In genomic region chr11:69604795-69605664, GRCm38 (mm10) we compare ENCODE assay signal across 8 mouse cellular contexts. TPM values are rescaled to one million over a fixed set of nuclear protein-coding genes. Genes with fewer than 3 reads are reported as not detected.
DNase-seq lines count a peak whose midpoint lies in the region; ATAC-seq lines count a peak whose summit lies in the region.

No protein-coding gene starts in this region.

- H3K27me3 ChIP-seq in erythroblast, embryonic 14.5 days (ENCODE audit: control insufficient read depth): no peaks in the 10 kb centered on the region
- H3K27me3 ChIP-seq in hindbrain, embryonic 15.5 days: no peaks in the 10 kb centered on the region
- H3K27me3 ChIP-seq in liver, embryonic 15.5 days: peaks cover 13% of the 10 kb centered on the region; the same call in 1 of the 2 replicates

- WGBS in hindbrain, embryonic 15.5 days: 0% methylated on average over 57 of the region's 73 CpGs
- WGBS in liver, embryonic 15.5 days (ENCODE audit: insufficient replicate concordance): under 1% methylated on average over 71 of the region's 73 CpGs

- peak overlapping the region; percentile 74 for H3K9ac ChIP-seq in hindbrain, embryonic 15.5 days
- H3K9ac ChIP-seq in liver, embryonic 15.5 days: peak overlapping the region; percentile 79

- DNase-seq in layer of hippocampus, postnatal 14 days (ENCODE audit: low spot score in 2 of 2): peak; percentile 33 to 47
- DNase-seq in layer of hippocampus, adult 8-10 months (ENCODE audit: low spot score in 2 of 2): no peak
- DNase-seq in adrenal gland, postnatal 36 days: peak; percentile 26 to 47
- DNase-seq in retina, embryonic 14.5 days (ENCODE audit: low spot score): peak; percentile 65
- DNase-seq in ovary, postnatal 14 days (ENCODE audit: low spot score): no peak

- H3K9me3 ChIP-seq in erythroblast, embryonic 14.5 days (ENCODE audit: control insufficient read depth, low read length): no peaks in the 10 kb centered on the region
- no peaks in the 10 kb centered on the region for H3K9me3 ChIP-seq in hindbrain, embryonic 15.5 days
- no peaks in the 10 kb centered on the region for H3K9me3 ChIP-seq in liver, embryonic 15.5 days (replicated peaks)

- peak; percentile 47 for ATAC-seq in hindbrain, embryonic 15.5 days (ENCODE audit: low FRiP score, low read depth)
- ATAC-seq in liver, embryonic 15.5 days (ENCODE audit: insufficient read depth): peak; percentile 11

- H3K36me3 ChIP-seq in erythroblast, embryonic 14.5 days (ENCODE audit: control insufficient read depth): peaks cover 41% of the 10 kb centered on the region
- H3K36me3 ChIP-seq in hindbrain, embryonic 15.5 days: peaks cover 16% of the 10 kb centered on the region
- peaks cover 3% of the 10 kb centered on the region; the same call in 1 of the 2 replicates for H3K36me3 ChIP-seq in liver, embryonic 15.5 days (replicated peaks)

- peak overlapping the region; percentile 67 for H3K27ac ChIP-seq in hindbrain, embryonic 15.5 days (replicated peaks)
- peak overlapping the region; percentile 83 for H3K27ac ChIP-seq in liver, embryonic 15.5 days (replicated peaks)

- peak overlapping the region; percentile 83 for H3K4me2 ChIP-seq in hindbrain, embryonic 15.5 days
- H3K4me2 ChIP-seq in liver, embryonic 15.5 days: peak overlapping the region; percentile 99

- H3K4me1 ChIP-seq in erythroblast, embryonic 14.5 days (ENCODE audit: control insufficient read depth): peaks cover 96% of the 10 kb centered on the region
- peaks cover 45% of the 10 kb centered on the region for H3K4me1 ChIP-seq in hindbrain, embryonic 15.5 days (replicated peaks)
- H3K4me1 ChIP-seq in liver, embryonic 15.5 days (replicated peaks): peaks cover 86% of the 10 kb centered on the region

- peak overlapping the region; percentile 88 for H3K4me3 ChIP-seq in erythroblast, embryonic 14.5 days (replicated peaks)
- H3K4me3 ChIP-seq in hindbrain, embryonic 15.5 days: peak overlapping the region; percentile 65
- H3K4me3 ChIP-seq in liver, embryonic 15.5 days (replicated peaks): peak overlapping the region; percentile 75

RNA-seq across cellular contexts. Expression of gene Atp1b2, which starts 0.7 kb away (rescaled TPM):
- 100 to 1,000 TPM; 513 to 551 TPM for total RNA-seq in layer of hippocampus, postnatal 14 days (2021)
- total RNA-seq in layer of hippocampus, adult 8-10 months (2022): 100 to 1,000 TPM; 386 to 493 (median 443) TPM
- total RNA-seq in adrenal gland, postnatal 36 days (2021): 10 to 100 TPM; 28.5 to 45.4 TPM
- polyA plus RNA-seq in erythroblast, embryonic 14.5 days (2012): 8.1 and 9.1 TPM in 2 replicates
- 71.9 and 89.4 TPM in 2 replicates for polyA plus RNA-seq in hindbrain, embryonic 15.5 days (2015; fragmentation: Nextera tagmentation; extraction: Ambion mirVana)
- 14.1 and 14.7 TPM in 2 replicates for polyA plus RNA-seq in liver, embryonic 15.5 days (2015; fragmentation: Nextera tagmentation; extraction: Ambion mirVana)

RNA-seq across cellular contexts. Expression of gene Shbg, which starts 12.7 kb away (rescaled TPM):
- not detected for total RNA-seq in layer of hippocampus, postnatal 14 days (2021)
- under 1 TPM in 2 of 4 experiments, not detected in 2; 0.59 to 0.92 TPM for total RNA-seq in layer of hippocampus, adult 8-10 months (2022)
- total RNA-seq in adrenal gland, postnatal 36 days (2021): not detected
- polyA plus RNA-seq in erythroblast, embryonic 14.5 days (2012): 0.02 TPM in 1 of 2 replicates, not detected in the other
- polyA plus RNA-seq in hindbrain, embryonic 15.5 days (2015; fragmentation: Nextera tagmentation; extraction: Ambion mirVana): not detected in 2 replicates
- polyA plus RNA-seq in liver, embryonic 15.5 days (2015; fragmentation: Nextera tagmentation; extraction: Ambion mirVana): 26.6 and 27.2 TPM in 2 replicates

RNA-seq across cellular contexts. Expression of gene Sat2, which starts 16.8 kb away (rescaled TPM):
- 10 to 100 TPM; 16.1 to 19.8 TPM for total RNA-seq in layer of hippocampus, postnatal 14 days (2021)
- 10 to 100 TPM; 13.3 to 19.2 (median 14.8) TPM for total RNA-seq in layer of hippocampus, adult 8-10 months (2022)
- total RNA-seq in adrenal gland, postnatal 36 days (2021): 10 to 100 TPM in 1 of 2 experiments, 1 to 10 TPM in 1; 5.7 to 11.3 TPM
- polyA plus RNA-seq in erythroblast, embryonic 14.5 days (2012): not detected in 2 replicates
- polyA plus RNA-seq in hindbrain, embryonic 15.5 days (2015; fragmentation: Nextera tagmentation; extraction: Ambion mirVana): 22.5 and 23.9 TPM in 2 replicates
- 10.2 and 11.1 TPM in 2 replicates for polyA plus RNA-seq in liver, embryonic 15.5 days (2015; fragmentation: Nextera tagmentation; extraction: Ambion mirVana)

RNA-seq across cellular contexts. Expression of gene Trp53, which starts 24.9 kb away (rescaled TPM):
- 10 to 100 TPM; 27.3 to 29.6 TPM for total RNA-seq in layer of hippocampus, postnatal 14 days (2021)
- total RNA-seq in layer of hippocampus, adult 8-10 months (2022): 10 to 100 TPM; 27.7 to 36.7 (median 33.7) TPM
- 10 to 100 TPM; 63.3 to 64.7 TPM for total RNA-seq in adrenal gland, postnatal 36 days (2021)
- 4.1 and 4.3 TPM in 2 replicates for polyA plus RNA-seq in erythroblast, embryonic 14.5 days (2012)
- 61.1 and 64.2 TPM in 2 replicates for polyA plus RNA-seq in hindbrain, embryonic 15.5 days (2015; fragmentation: Nextera tagmentation; extraction: Ambion mirVana)
- polyA plus RNA-seq in liver, embryonic 15.5 days (2015; fragmentation: Nextera tagmentation; extraction: Ambion mirVana): 62.4 and 63.8 TPM in 2 replicates

RNA-seq across cellular contexts. Expression of gene Wrap53, which starts 25.0 kb away (rescaled TPM):
- 1 to 10 TPM; 8.6 to 9.5 TPM for total RNA-seq in layer of hippocampus, postnatal 14 days (2021)
- 10 to 100 TPM; 12.2 to 17.8 (median 12.3) TPM for total RNA-seq in layer of hippocampus, adult 8-10 months (2022)
- 1 to 10 TPM; 9.2 to 9.7 TPM for total RNA-seq in adrenal gland, postnatal 36 days (2021)
- 3.8 and 7.2 TPM in 2 replicates for polyA plus RNA-seq in erythroblast, embryonic 14.5 days (2012)
- 19.6 and 20.6 TPM in 2 replicates for polyA plus RNA-seq in hindbrain, embryonic 15.5 days (2015; fragmentation: Nextera tagmentation; extraction: Ambion mirVana)
- 15.9 and 16.9 TPM in 2 replicates for polyA plus RNA-seq in liver, embryonic 15.5 days (2015; fragmentation: Nextera tagmentation; extraction: Ambion mirVana)

Comparison
In these comparisons a context has a peak if more than half of its experiments do, and no peak if none do; other contexts are left out.
1. DNase-seq: peak in layer of hippocampus, postnatal 14 days (2 of 2), adrenal gland, postnatal 36 days (2 of 2) and retina, embryonic 14.5 days (single experiment); none in layer of hippocampus, adult 8-10 months (0 of 2) and ovary, postnatal 14 days (single experiment).
2. RNA of gene Atp1b2, which starts 0.7 kb away (total RNA-seq): 513 to 551 TPM in layer of hippocampus, postnatal 14 days and 386 to 493 TPM in layer of hippocampus, adult 8-10 months; 28.5 to 45.4 TPM in adrenal gland, postnatal 36 days; every median in the first group is over 4 times any median in the second.
3. Peak in every context shown above with its lines, with median percentiles within 50 percentile points of each other: H3K4me3 ChIP-seq.